Mouse (Mus musculus) C2C12 (cell line): Measurements from ENCODE around the gene Gla.

Experiments
- CEBPB ChIP-seq: IDR thresholded peaks from one replicate; pipeline ENCODE4 v1.6.1; 2011; ENCODE audit warnings: low read depth, mild to moderate bottlenecking, control low read depth, moderate library complexity
- CTCF ChIP-seq: IDR thresholded peaks from one replicate; pipeline ENCODE4 v1.5.1; 2011; ENCODE audit not compliant: control insufficient read depth, insufficient read depth, insufficient read length
- FOSL1 ChIP-seq: IDR thresholded peaks from one replicate; pipeline ENCODE4 v1.8.0; 2011; ENCODE audit warnings: mild to moderate bottlenecking, low read length; ENCODE audit not compliant: poor library complexity, insufficient read depth, severe bottlenecking
- MAX ChIP-seq: IDR thresholded peaks from one replicate; pipeline ENCODE4 v1.6.1; 2011; ENCODE audit warnings: mild to moderate bottlenecking, control low read depth
- MYOD1 ChIP-seq: IDR thresholded peaks from one replicate; pipeline ENCODE4 v1.6.1; 2011; ENCODE audit warnings: low read depth; ENCODE audit not compliant: control insufficient read depth, insufficient read length
- MYOG ChIP-seq: IDR thresholded peaks from one replicate; pipeline ENCODE4 v1.6.1; 2011; ENCODE audit not compliant: control insufficient read depth, insufficient read length; ENCODE audit errors: extremely low read depth
- USF1 ChIP-seq: IDR thresholded peaks from one replicate; pipeline ENCODE4 v1.6.1; 2011; ENCODE audit warnings: low read depth, mild to moderate bottlenecking, control low read depth, moderate library complexity

GRCm38 (mm10) chrX:134620254-134620865 is 19.4 kb upstream of the Gla start:
- TF ChIP-seq CTCF (no peak), USF1 (no peak), MYOD1 (no peak), MAX (no peak), MYOG (no peak), CEBPB (no peak), FOSL1 (no peak)
